Mouse (Mus musculus): ENCODE measurements at regions not wholly inside any gene's neighbourhood (a gene's known extent, or its start where the extent isn't known, plus 50 kb on each side); places are given as distances from the start of the nearest gene placed in this dataset.

DNA sequence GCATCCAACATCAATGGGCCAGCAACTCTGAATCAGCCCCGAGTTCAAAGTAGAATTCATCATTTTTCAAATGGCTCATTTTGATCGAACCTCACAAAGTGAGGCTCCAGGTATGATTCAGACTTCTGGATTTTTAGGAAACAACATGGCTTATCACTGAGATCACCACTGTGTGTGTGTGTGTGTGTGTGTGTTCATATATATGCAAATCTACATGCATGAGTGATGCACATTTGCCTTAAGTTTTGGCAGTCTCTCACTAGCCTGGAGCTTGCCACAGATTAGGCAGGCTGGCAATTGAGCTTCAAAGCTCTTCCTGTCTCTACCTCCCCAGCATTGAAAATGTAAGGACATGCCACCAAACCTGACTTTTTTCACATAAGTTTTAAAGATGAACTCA is 195.1 kb upstream of the Mindy3 start:
- H3K9ac ChIP-seq (ENCODE audit: low read length): no peak overlapping the region
- H3K27me3 ChIP-seq (ENCODE audit: control insufficient read depth, insufficient read depth, low read length): no peaks in the 10 kb centered on the region
- no peak overlapping the region for H3K4me3 ChIP-seq (ENCODE audit: low read depth, low read length)
- no peaks in the 10 kb centered on the region for H3K9me3 ChIP-seq (ENCODE audit: control insufficient read depth, low read length)
- no peak for DNase-seq (ENCODE audit: low spot score)
- no peak overlapping the region for H3K27ac ChIP-seq (replicated peaks; ENCODE audit: low read depth, low read length)
- no peak for ATAC-seq (ENCODE audit: insufficient number of reproducible peaks, low FRiP score, low TSS enrichment, low read depth)
- H3K4me1 ChIP-seq (ENCODE audit: control insufficient read depth, insufficient read depth, low read length): no peaks in the 10 kb centered on the region
- no peak overlapping the region for H3K4me2 ChIP-seq (ENCODE audit: low read depth, severe bottlenecking)
- H3K36me3 ChIP-seq (ENCODE audit: control insufficient read depth, insufficient read depth, low read length): no peaks in the 10 kb centered on the region
- WGBS: 94% methylated on average over 2 of the region's 2 CpGs

GRCm38 (mm10) chr2:12613858-12614257 is 194.6 kb upstream of the Mindy3 start:
- Histone ChIP-seq H3K27ac (replicated peaks; ENCODE audit: low read depth, low read length) (no peak overlapping the region), H3K9ac (ENCODE audit: low read length) (no peak overlapping the region), H3K36me3 (ENCODE audit: control insufficient read depth, insufficient read depth, low read length) (no peaks in the 10 kb centered on the region), H3K4me1 (ENCODE audit: control insufficient read depth, insufficient read depth, low read length) (no peaks in the 10 kb centered on the region), H3K27me3 (ENCODE audit: control insufficient read depth, insufficient read depth, low read length) (no peaks in the 10 kb centered on the region), H3K9me3 (ENCODE audit: control insufficient read depth, low read length) (no peaks in the 10 kb centered on the region), H3K4me2 (ENCODE audit: low read depth, severe bottlenecking) (no peak overlapping the region), H3K4me3 (ENCODE audit: low read depth, low read length) (no peak overlapping the region)
- DNase-seq (ENCODE audit: low spot score) (no peak), ATAC-seq (ENCODE audit: insufficient number of reproducible peaks, low FRiP score, low TSS enrichment, low read depth) (no peak)
- WGBS: 77% methylated on average over 2 of the region's 2 CpGs

- Histone ChIP-seq H3K4me3 (ENCODE audit: low read depth, low read length) (no peak overlapping the region), H3K4me2 (ENCODE audit: low read depth, severe bottlenecking) (no peak overlapping the region), H3K27me3 (ENCODE audit: control insufficient read depth, insufficient read depth, low read length) (no peaks in the 10 kb centered on the region), H3K36me3 (ENCODE audit: control insufficient read depth, insufficient read depth, low read length) (no peaks in the 10 kb centered on the region), H3K9me3 (ENCODE audit: control insufficient read depth, low read length) (no peaks in the 10 kb centered on the region), H3K4me1 (ENCODE audit: control insufficient read depth, insufficient read depth, low read length) (no peaks in the 10 kb centered on the region), H3K9ac (ENCODE audit: low read length) (no peak overlapping the region), H3K27ac (replicated peaks; ENCODE audit: low read depth, low read length) (no peak overlapping the region)
- 48% methylated on average over 2 of the region's 2 CpGs for WGBS
- no peak for ATAC-seq (ENCODE audit: insufficient number of reproducible peaks, low FRiP score, low TSS enrichment, low read depth)
- no peak for DNase-seq (ENCODE audit: low spot score)
These were observed 163.3 kb upstream of the Mindy3 start for GRCm38 (mm10) chr2:12582566-12582965.

- Histone ChIP-seq H3K27ac (replicated peaks; ENCODE audit: low read depth, low read length) (no peak overlapping the region), H3K27me3 (ENCODE audit: control insufficient read depth, insufficient read depth, low read length) (no peaks in the 10 kb centered on the region), H3K36me3 (ENCODE audit: control insufficient read depth, insufficient read depth, low read length) (no peaks in the 10 kb centered on the region), H3K4me1 (ENCODE audit: control insufficient read depth, insufficient read depth, low read length) (no peaks in the 10 kb centered on the region), H3K9ac (ENCODE audit: low read length) (no peak overlapping the region), H3K4me3 (ENCODE audit: low read depth, low read length) (no peak overlapping the region), H3K4me2 (ENCODE audit: low read depth, severe bottlenecking) (no peak overlapping the region), H3K9me3 (ENCODE audit: control insufficient read depth, low read length) (no peaks in the 10 kb centered on the region)
- no peak for DNase-seq (ENCODE audit: low spot score)
- 50% methylated on average over 1 of the region's 1 CpGs for WGBS
- ATAC-seq (ENCODE audit: insufficient number of reproducible peaks, low FRiP score, low TSS enrichment, low read depth): no peak
These were observed 138.5 kb upstream of the Mindy3 start for GRCm38 (mm10) chr2:12557736-12558135.

DNA sequence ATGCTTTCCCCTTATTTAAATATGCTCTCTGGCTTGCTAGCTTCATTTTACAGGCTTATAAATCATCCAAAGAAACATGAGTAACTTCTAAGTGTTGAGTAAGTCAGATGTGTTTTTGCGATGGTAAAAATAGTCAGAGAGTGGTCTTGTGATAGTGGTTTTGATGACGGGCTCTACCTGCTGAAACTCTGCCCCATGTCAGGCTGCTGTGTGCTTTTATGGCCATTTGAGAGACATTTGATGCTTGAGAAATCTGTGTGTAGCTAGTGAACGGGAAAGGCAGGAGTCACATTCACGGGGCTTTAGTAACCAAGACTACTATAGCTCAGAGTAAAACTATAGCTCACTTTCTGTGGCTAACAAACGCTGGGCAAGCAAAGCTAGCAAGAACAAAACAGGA is 103.1 kb upstream of the Mindy3 start:
- H3K27me3 ChIP-seq (ENCODE audit: control insufficient read depth, insufficient read depth, low read length): no peaks in the 10 kb centered on the region
- no peaks in the 10 kb centered on the region for H3K9me3 ChIP-seq (ENCODE audit: control insufficient read depth, low read length)
- H3K4me1 ChIP-seq (ENCODE audit: control insufficient read depth, insufficient read depth, low read length): no peaks in the 10 kb centered on the region
- no peak overlapping the region for H3K4me2 ChIP-seq (ENCODE audit: low read depth, severe bottlenecking)
- H3K36me3 ChIP-seq (ENCODE audit: control insufficient read depth, insufficient read depth, low read length): no peaks in the 10 kb centered on the region
- H3K4me3 ChIP-seq (ENCODE audit: low read depth, low read length): no peak overlapping the region
- H3K27ac ChIP-seq (replicated peaks; ENCODE audit: low read depth, low read length): no peak overlapping the region
- WGBS: 57% methylated on average over 5 of the region's 5 CpGs
- DNase-seq (ENCODE audit: low spot score): no peak
- no peak overlapping the region for H3K9ac ChIP-seq (ENCODE audit: low read length)
- ATAC-seq (ENCODE audit: insufficient number of reproducible peaks, low FRiP score, low TSS enrichment, low read depth): no peak

GRCm38 (mm10) chr2:12521744-12522143 is 102.5 kb upstream of the Mindy3 start:
- Histone ChIP-seq H3K4me3 (ENCODE audit: low read depth, low read length) (no peak overlapping the region), H3K9ac (ENCODE audit: low read length) (no peak overlapping the region), H3K36me3 (ENCODE audit: control insufficient read depth, insufficient read depth, low read length) (no peaks in the 10 kb centered on the region), H3K27me3 (ENCODE audit: control insufficient read depth, insufficient read depth, low read length) (no peaks in the 10 kb centered on the region), H3K9me3 (ENCODE audit: control insufficient read depth, low read length) (no peaks in the 10 kb centered on the region), H3K27ac (replicated peaks; ENCODE audit: low read depth, low read length) (no peak overlapping the region), H3K4me1 (ENCODE audit: control insufficient read depth, insufficient read depth, low read length) (no peaks in the 10 kb centered on the region), H3K4me2 (ENCODE audit: low read depth, severe bottlenecking) (no peak overlapping the region)
- no peak for DNase-seq (ENCODE audit: low spot score)
- ATAC-seq (ENCODE audit: insufficient number of reproducible peaks, low FRiP score, low TSS enrichment, low read depth): no peak

DNA sequence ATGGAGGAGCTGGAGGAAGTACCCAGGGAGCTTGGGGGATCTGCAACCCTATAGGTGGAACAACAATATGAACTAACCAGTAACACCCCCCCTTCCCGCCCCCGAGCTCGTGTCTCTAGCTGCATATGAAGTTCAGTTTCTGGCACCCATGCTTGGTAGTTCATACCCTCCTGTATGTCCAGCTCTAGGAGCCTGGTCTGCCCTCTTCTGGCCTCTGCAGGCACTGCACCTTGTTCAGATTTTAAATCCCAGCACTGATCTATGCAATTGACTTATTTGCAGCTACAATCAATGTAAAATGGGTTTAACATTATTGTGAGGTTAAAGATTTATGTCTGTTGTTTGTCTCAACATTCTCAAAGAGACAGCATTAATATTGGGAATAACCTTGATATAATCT is 73.1 kb upstream of the Mindy3 start:
- Histone ChIP-seq H3K9me3 (ENCODE audit: control insufficient read depth, low read length) (no peaks in the 10 kb centered on the region), H3K36me3 (ENCODE audit: control insufficient read depth, insufficient read depth, low read length) (no peaks in the 10 kb centered on the region), H3K4me3 (ENCODE audit: low read depth, low read length) (no peak overlapping the region), H3K4me2 (ENCODE audit: low read depth, severe bottlenecking) (no peak overlapping the region), H3K4me1 (ENCODE audit: control insufficient read depth, insufficient read depth, low read length) (no peaks in the 10 kb centered on the region), H3K27ac (replicated peaks; ENCODE audit: low read depth, low read length) (no peak overlapping the region), H3K27me3 (ENCODE audit: control insufficient read depth, insufficient read depth, low read length) (no peaks in the 10 kb centered on the region), H3K9ac (ENCODE audit: low read length) (no peak overlapping the region)
- DNase-seq (ENCODE audit: low spot score): peak; percentile 38
- ATAC-seq (ENCODE audit: insufficient number of reproducible peaks, low FRiP score, low TSS enrichment, low read depth): no peak
- 78% methylated on average over 3 of the region's 3 CpGs for WGBS

DNA sequence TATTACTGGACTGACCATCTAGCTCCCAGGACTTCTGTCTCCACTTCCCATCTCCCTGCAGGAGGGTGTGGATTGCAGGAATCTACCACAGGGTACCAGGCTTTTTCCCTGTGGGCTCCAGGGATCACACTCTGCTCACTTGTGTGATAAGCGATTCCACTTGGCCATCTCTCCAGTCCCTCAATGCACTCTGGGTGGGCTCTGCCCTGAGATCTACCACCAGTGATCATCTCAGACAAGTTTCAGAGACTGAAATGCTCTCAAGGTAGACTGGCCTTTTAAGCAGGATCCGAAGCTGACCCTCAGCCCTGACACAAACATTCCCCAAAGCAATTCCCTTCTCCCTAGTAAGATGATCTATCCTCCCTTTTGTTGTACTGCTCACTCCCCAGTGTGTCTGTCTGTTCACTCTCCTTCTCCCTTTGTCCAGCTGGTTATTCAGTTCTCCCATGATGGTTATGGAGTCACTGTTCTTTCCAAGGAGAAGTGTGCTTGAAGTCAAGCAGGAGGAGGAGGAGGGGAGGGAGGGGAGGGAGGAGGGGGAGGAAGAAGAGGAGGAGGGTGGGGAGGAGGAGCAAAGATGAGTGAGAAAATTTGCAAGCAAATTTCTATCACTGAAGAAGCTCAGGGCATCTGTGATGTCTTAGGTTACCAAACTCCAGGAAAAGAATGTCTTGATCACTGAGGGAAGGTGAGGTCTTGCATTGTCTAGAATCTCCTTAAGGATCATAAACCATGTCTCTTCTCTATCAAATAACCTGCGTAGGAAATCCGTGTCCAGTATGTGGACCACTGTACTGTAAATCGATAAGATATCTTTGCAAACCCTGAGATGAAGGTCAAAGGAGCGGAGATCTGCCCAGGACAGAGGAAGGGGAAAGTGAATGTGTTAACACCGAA is 50.4 kb upstream of the Mindy3 start:
- Histone ChIP-seq H3K4me2 (ENCODE audit: low read depth, severe bottlenecking) (no peak overlapping the region), H3K36me3 (ENCODE audit: control insufficient read depth, insufficient read depth, low read length) (no peaks in the 10 kb centered on the region), H3K4me3 (ENCODE audit: low read depth, low read length) (no peak overlapping the region), H3K4me1 (ENCODE audit: control insufficient read depth, insufficient read depth, low read length) (no peaks in the 10 kb centered on the region), H3K27me3 (ENCODE audit: control insufficient read depth, insufficient read depth, low read length) (no peaks in the 10 kb centered on the region), H3K9me3 (ENCODE audit: control insufficient read depth, low read length) (no peaks in the 10 kb centered on the region), H3K27ac (replicated peaks; ENCODE audit: low read depth, low read length) (no peak overlapping the region), H3K9ac (ENCODE audit: low read length) (no peak overlapping the region)
- ATAC-seq (ENCODE audit: insufficient number of reproducible peaks, low FRiP score, low TSS enrichment, low read depth) (no peak), DNase-seq (ENCODE audit: low spot score) (no peak)
- 88% methylated on average over 7 of the region's 7 CpGs for WGBS

Data from limb, embryonic 11.5 days (tissue).